Mouse (Mus musculus): ENCODE results near the gene Desi2. TPM values are rescaled to one million over a fixed set of nuclear protein-coding genes. Genes with fewer than 3 reads are reported as not detected.
"Not testable (repeated sequence)": the region's sequence is repeated elsewhere in the genome, so short reads cannot be mapped to it uniquely, and the experiment has no call there.

Gene Desi2
- polyA plus RNA-seq, 1 experiment from 2014 or later: 14.7 TPM

- WGBS: under 1% methylated on average over 87 of the region's 87 CpGs
- peak overlapping the region; percentile 92 for H3K27ac ChIP-seq
- H3K4me3 ChIP-seq: peak overlapping the region; percentile 69
- peak; percentile 56 for DNase-seq (ENCODE audit: extremely low spot score, low spot score)
- peaks cover 13% of the 10 kb centered on the region for H3K4me1 ChIP-seq
- H3K27me3 ChIP-seq (ENCODE audit: poor library complexity, severe bottlenecking): peaks cover 31% of the 10 kb centered on the region
- H3K9me3 ChIP-seq: no peaks in the 10 kb centered on the region
- H3K36me3 ChIP-seq (replicated peaks): no peaks in the 10 kb centered on the region
Measured at GRCm38 (mm10) chr1:178276054-178276911, 89.1 kb downstream of the Desi2 start.

- H3K4me1 ChIP-seq; H3K9me3 ChIP-seq; H3K4me3 ChIP-seq; H3K36me3 ChIP-seq (replicated peaks); H3K27ac ChIP-seq; DNase-seq (ENCODE audit: extremely low spot score, low spot score); H3K27me3 ChIP-seq (ENCODE audit: poor library complexity, severe bottlenecking): not testable (repeated sequence)
- WGBS: 83% methylated on average over 3 of the region's 3 CpGs
Measured at GRCm38 (mm10) chr1:178283314-178283713, 96.1 kb downstream of the Desi2 start.

- Histone ChIP-seq H3K27me3 (ENCODE audit: poor library complexity, severe bottlenecking) (no peaks in the 10 kb centered on the region), H3K4me3 (no peak overlapping the region), H3K27ac (no peak overlapping the region), H3K4me1 (peaks cover 5% of the 10 kb centered on the region; the same call in 1 of the 2 replicates), H3K9me3 (peaks cover 7% of the 10 kb centered on the region; the same call in 1 of the 2 replicates), H3K36me3 (replicated peaks) (no peaks in the 10 kb centered on the region)
- 71% methylated on average over 2 of the region's 2 CpGs for WGBS
- DNase-seq (ENCODE audit: extremely low spot score, low spot score): no peak
Measured at GRCm38 (mm10) chr1:178283946-178284720, 96.9 kb downstream of the Desi2 start.

GRCm38 (mm10) chr1:178287601-178288176 lies 100.5 kb downstream of the Desi2 start:
- peaks cover 5% of the 10 kb centered on the region; the same call in 1 of the 2 replicates for H3K4me1 ChIP-seq
- H3K27ac ChIP-seq: no peak overlapping the region
- peaks cover 7% of the 10 kb centered on the region; the same call in 1 of the 2 replicates for H3K9me3 ChIP-seq
- no peak overlapping the region for H3K4me3 ChIP-seq
- no peaks in the 10 kb centered on the region for H3K27me3 ChIP-seq (ENCODE audit: poor library complexity, severe bottlenecking)
- no peak for DNase-seq (ENCODE audit: extremely low spot score, low spot score)
- H3K36me3 ChIP-seq (replicated peaks): no peaks in the 10 kb centered on the region
- WGBS: 57% methylated on average over 8 of the region's 8 CpGs

- DNase-seq (ENCODE audit: extremely low spot score, low spot score): no peak
- Histone ChIP-seq H3K36me3 (replicated peaks) (no peaks in the 10 kb centered on the region), H3K9me3 (no peaks in the 10 kb centered on the region), H3K4me3 (no peak overlapping the region), H3K27ac (no peak overlapping the region), H3K27me3 (ENCODE audit: poor library complexity, severe bottlenecking) (no peaks in the 10 kb centered on the region), H3K4me1 (peaks cover 4% of the 10 kb centered on the region; the same call in 1 of the 2 replicates)
- 92% methylated on average over 3 of the region's 3 CpGs for WGBS
Measured at GRCm38 (mm10) chr1:178291716-178292115, 104.5 kb downstream of the Desi2 start.

GRCm38 (mm10) chr1:178294051-178294450 lies 106.8 kb downstream of the Desi2 start:
- WGBS: 97% methylated on average over 1 of the region's 1 CpGs
- H3K4me3 ChIP-seq: no peak overlapping the region
- no peaks in the 10 kb centered on the region for H3K9me3 ChIP-seq
- DNase-seq (ENCODE audit: extremely low spot score, low spot score): no peak
- H3K27ac ChIP-seq: no peak overlapping the region
- no peaks in the 10 kb centered on the region for H3K27me3 ChIP-seq (ENCODE audit: poor library complexity, severe bottlenecking)
- H3K36me3 ChIP-seq (replicated peaks): no peaks in the 10 kb centered on the region
- H3K4me1 ChIP-seq: no peaks in the 10 kb centered on the region

- H3K27ac ChIP-seq; DNase-seq (ENCODE audit: extremely low spot score, low spot score); H3K4me1 ChIP-seq; H3K27me3 ChIP-seq (ENCODE audit: poor library complexity, severe bottlenecking); H3K36me3 ChIP-seq (replicated peaks); H3K4me3 ChIP-seq; H3K9me3 ChIP-seq: not testable (repeated sequence)
- 89% methylated on average over 2 of the region's 2 CpGs for WGBS
Measured at GRCm38 (mm10) chr1:178301261-178301660, 114.0 kb downstream of the Desi2 start.

GRCm38 (mm10) chr1:178303425-178303824 lies 116.2 kb downstream of the Desi2 start:
- WGBS: 27% methylated on average over 3 of the region's 3 CpGs

More at GRCm38 (mm10) chr1:178303425-178303824, 116.2 kb downstream of the Desi2 start:
- DNase-seq (ENCODE audit: extremely low spot score, low spot score): peak; percentile 61
- H3K27ac ChIP-seq: no peak overlapping the region
- H3K36me3 ChIP-seq (replicated peaks): no peaks in the 10 kb centered on the region
- H3K4me3 ChIP-seq: no peak overlapping the region
- no peaks in the 10 kb centered on the region for H3K4me1 ChIP-seq
- peaks cover 9% of the 10 kb centered on the region; the same call in 1 of the 2 replicates for H3K9me3 ChIP-seq
- no peaks in the 10 kb centered on the region for H3K27me3 ChIP-seq (ENCODE audit: poor library complexity, severe bottlenecking)

Other genes starting within 250 kb of the Desi2 start
- not detected in 2 replicates for gene Catspere2, start 204.0 kb upstream of the Desi2 start, polyA plus RNA-seq (2016; fragmentation: Nextera tagmentation; extraction: Ambion mirVana)
- 77.3 and 84.2 TPM in 2 replicates for gene Cox20, start 131.7 kb downstream of the Desi2 start, polyA plus RNA-seq (2016; fragmentation: Nextera tagmentation; extraction: Ambion mirVana)
- gene Hnrnpu, start 150.4 kb downstream of the Desi2 start, polyA plus RNA-seq (2016; fragmentation: Nextera tagmentation; extraction: Ambion mirVana): 437 and 457 TPM in 2 replicates
- 6.7 and 9.4 TPM in 2 replicates for gene Efcab2, start 218.7 kb downstream of the Desi2 start, polyA plus RNA-seq (2016; fragmentation: Nextera tagmentation; extraction: Ambion mirVana)